Mouse (Mus musculus): ENCODE measurements around the gene Trim8. TPM values are rescaled to one million over a fixed set of nuclear protein-coding genes. Genes with fewer than 3 reads are reported as not detected.

The Trim8 gene
- total RNA-seq, 4 experiments from 2014 or later: 22.0 to 24.0 (median 22.7) TPM

- peak in 1 of 2 experiments; percentile 33 for DNase-seq (ENCODE audit: low spot score in 2 of 2)
Observed at GRCm38 (mm10) chr19:46504085-46504552, 2.6 kb downstream of the Trim8 start.

GRCm38 (mm10) chr19:46504822-46505417 is 3.4 kb downstream of the Trim8 start:
- no peak for DNase-seq (ENCODE audit: low spot score in 2 of 2)

GRCm38 (mm10) chr19:46505646-46506371 is 4.3 kb downstream of the Trim8 start:
- no peak for DNase-seq (ENCODE audit: low spot score in 2 of 2)

DNA sequence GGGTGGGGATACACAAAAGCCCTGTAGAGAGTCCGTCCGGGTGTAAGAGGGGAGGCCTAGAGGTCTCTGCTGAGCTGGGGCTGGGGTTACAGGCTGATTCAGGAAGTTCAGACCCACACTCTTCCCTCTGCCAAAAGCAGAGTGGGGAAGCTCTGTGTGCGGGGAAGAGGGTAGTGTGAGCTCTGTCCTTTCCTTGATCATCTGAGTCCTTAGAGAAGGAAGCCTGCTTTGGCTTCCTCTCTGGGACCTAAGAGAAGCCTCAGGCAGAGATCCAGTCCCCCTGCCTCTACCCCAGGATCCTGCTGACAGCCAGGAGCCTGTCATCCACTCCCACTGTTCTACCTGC is 4.8 kb downstream of the Trim8 start:
- no peak for DNase-seq (ENCODE audit: low spot score in 2 of 2)

- no peak for DNase-seq (ENCODE audit: low spot score in 2 of 2)
Observed at GRCm38 (mm10) chr19:46507181-46507581, 5.7 kb downstream of the Trim8 start.

DNA sequence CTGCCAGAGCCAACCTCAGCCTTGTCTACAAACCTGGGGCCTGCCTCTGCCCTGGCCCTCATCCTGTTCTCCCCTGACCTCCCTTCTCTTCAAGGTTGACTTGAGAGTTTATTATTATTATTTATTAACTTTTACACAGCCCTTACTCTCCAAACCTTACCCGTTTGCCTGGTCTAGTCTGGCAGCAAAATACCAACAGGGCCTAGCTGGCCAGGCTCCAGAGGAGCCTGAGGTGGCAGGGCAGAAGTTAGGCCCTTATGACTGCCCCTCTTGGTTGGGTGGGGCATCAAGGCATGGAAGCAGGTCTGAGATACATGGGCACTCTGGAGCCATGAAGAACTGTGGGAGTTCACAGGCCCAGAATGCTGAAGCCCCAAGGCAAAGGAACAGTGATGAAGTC is 6.3 kb downstream of the Trim8 start:
- no peak for DNase-seq (ENCODE audit: low spot score in 2 of 2)

DNA sequence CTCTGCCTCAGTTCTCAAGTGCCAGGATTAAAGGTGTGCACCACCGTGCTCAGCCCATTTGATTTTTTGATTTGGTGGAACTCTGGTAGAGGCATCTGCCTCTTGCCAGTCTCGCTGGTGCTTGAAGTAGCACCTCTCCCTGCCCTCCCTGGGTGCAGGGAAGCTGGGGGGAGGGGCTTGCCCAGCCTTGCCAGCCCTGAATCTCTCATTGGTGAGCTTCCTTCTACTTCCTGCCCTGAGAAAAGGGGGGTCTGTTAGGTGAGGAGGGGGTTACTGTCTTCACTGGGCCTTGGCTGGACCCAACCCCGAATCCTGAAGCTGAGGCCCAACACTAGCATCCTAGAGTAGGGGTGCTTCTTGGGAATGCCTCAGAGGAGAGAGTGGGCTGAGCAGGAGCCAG is 7.2 kb downstream of the Trim8 start:
- DNase-seq (ENCODE audit: low spot score in 2 of 2): no peak

DNA sequence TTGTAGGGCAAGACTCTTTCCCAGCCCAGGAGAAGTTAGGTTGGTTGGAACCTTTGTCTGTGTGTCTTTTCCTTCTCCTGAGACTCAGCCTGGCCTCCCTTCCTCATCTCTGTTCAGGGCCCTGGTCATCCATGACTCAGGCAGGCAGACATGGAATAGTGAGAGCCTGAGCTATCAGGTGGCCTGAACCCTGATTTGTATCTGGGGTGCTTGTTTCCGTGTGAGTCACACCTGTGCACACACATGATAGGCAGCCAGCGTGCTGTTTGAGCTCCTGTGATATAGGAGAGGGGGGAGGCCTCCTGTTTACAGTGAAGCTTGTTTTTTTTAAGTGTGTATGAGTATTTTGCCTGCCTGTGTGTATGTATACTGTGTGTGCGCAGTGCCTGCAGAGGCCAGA is 7.7 kb downstream of the Trim8 start:
- DNase-seq (ENCODE audit: low spot score in 2 of 2): no peak

DNA sequence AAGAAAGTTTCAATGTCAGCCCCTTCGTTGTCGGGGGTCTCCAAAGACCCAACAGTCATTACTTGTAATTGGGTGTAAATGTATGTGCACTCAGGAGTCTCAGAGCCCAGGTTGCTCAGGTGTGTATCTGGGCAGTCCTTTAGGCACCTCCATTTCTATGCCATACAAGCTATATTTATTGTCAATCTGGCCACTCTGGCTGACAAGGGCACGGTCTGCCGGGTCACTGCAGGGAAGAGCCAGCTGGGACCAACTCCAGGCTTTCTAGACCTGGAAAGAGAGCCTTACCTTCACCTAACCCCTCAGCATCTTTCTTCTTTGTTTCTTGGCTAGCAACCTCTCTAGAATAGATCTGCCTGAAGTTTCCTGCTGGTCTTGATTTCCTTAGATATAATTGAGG is 8.2 kb downstream of the Trim8 start:
- DNase-seq (ENCODE audit: low spot score in 2 of 2): no peak

GRCm38 (mm10) chr19:46510401-46510800 is 8.9 kb downstream of the Trim8 start:
- DNase-seq (ENCODE audit: low spot score in 2 of 2): no peak

DNA sequence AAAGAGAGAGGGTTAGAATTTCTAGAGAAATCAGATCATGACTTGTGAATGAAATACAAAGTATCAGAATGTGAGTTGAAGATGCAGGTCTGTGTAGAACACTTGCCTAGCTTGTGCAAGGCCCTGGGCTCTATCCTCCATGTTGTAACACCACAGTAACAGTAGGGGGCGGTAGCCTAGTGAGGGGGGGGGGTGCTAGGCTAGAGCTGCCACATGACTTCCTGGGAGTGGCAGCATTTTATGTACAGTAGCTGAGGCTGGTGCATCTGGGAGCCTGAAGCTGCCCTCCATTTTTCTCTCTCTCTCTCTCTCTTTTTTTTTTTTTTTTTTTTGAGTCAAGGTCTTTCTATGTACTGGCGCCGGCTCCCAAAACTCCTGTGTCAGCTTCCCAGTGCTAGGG is 9.3 kb downstream of the Trim8 start:
- DNase-seq (ENCODE audit: low spot score in 2 of 2): no peak

DNA sequence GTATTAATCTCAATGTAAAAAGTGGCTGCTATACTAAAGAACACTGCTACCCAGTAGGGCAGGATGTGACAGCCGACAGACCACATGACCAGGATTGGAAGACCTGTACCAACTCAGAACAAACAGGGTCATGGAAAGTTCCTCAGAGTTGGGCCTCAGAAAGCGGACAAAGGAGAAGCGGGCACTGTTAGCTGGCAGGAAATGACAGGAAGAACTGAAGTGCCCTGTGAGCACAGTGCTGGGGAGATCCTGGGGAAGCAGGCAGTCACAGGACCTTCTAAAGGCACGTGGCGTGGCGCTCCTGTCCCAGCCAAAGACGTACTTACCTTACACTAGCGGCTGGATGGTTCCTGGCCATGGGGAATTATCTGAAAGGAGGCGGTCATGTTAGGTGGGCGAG is 9.8 kb downstream of the Trim8 start:
- DNase-seq (ENCODE audit: low spot score in 2 of 2): no peak

DNA sequence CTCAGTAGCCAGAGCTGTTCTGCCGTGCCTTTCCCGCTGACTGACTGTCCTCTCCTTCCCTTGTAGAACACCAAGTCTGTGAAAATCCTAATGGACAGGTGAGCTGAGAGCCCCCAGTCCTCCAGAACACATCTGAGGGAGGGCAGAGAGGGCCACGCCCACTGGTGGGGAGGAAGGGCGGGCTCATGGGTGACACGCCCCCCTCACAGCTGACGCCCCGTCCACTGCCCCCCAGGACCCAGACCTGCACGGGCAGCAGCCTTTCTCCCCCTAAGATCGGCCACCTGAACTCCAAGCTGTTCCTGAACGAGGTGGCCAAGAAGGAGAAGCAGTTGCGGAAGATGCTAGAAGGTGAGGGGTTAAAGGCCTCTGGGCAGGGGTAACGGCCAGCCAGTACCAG is 12.9 kb downstream of the Trim8 start:
- no peak for DNase-seq (ENCODE audit: low spot score in 2 of 2)

DNA sequence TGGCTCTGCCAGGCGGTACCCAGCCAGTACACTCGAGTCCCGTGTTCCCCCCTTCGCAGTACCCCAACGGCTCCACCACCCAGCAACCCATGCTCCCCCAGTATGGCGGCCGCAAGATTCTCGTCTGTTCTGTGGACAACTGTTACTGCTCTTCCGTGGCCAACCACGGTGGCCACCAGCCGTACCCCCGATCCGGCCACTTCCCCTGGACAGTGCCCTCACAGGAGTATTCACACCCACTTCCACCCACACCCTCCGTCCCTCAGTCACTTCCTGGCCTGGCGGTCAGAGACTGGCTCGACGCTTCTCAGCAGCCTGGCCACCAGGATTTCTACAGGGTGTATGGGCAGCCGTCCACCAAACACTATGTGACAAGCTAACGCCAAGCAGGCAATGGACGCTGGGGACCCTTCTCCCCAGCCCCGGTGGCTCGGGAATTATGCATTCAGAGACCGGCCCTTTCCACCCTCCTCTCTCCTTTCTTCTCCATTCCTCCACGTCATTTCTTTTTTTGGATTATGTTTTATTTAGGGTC is 13.9 kb downstream of the Trim8 start:
- no peak for DNase-seq (ENCODE audit: low spot score in 2 of 2)

- no peak for DNase-seq (ENCODE audit: low spot score in 2 of 2)
Observed at GRCm38 (mm10) chr19:46516667-46517528, 15.4 kb downstream of the Trim8 start.

DNA sequence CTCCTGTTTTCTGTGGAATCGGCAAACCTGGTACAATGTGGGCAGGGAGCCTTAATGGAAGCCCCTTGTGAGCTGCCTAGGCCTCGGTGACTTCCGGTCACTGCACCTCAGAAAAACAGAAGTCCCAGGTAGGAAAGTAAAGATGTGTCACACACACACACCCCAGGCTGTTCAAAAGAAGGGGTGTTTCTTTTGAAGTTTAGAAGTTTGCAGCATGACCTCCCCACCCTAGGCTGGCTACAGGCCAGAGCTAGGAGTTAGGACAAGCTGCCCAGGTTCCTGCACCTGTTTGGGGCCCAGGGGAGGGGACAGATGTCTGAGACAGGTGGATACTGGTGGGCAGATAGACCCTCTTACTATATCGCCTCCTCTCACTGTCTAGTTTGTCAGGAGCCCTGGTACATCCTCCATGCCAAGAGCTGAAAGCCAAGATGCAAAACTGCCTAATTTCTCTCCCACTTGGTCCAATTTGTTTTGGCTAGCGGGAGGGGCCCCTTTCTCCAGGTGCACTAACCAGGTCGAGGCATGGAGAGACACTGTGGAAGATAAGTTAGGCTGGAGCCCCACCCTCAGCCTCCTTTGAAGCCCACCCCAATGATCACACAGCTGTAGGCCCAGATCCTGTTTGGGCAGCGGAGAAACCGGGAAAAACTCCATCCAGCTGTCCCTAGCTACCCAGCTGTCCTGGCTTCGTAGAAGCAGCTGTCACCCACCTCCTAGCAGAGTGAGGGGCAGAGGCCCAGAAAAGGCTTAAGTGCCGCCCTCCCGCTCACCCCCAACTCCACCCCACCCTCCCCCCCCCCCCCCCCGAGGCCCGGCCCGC is 16.2 kb downstream of the Trim8 start:
- no peak for DNase-seq (ENCODE audit: low spot score in 2 of 2)

DNA sequence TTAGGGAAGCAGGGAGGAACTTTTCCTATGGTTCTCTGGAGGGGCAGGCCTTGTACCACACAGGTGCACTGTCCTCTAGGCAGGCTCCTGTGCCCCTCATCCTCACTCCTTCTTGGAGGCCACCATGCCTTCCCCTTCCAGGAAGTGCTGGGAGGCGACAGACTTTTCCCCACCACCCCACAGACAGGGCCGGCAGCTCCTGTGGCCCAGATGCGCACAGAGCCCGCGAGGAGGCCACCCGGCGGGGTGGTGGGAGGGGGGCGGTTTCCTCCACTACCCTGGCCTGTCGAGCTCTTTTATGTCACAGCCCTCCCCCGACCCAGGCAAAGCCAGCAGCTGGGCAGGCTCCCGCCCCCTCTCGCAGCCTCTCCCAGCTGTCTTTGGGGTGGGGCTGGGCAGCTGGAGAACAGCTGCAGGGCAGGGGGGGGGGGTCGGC is 16.9 kb downstream of the Trim8 start:
- no peak for DNase-seq (ENCODE audit: low spot score in 2 of 2)

- no peak for DNase-seq (ENCODE audit: low spot score in 2 of 2)
Observed at GRCm38 (mm10) chr19:46518828-46519621, 17.5 kb downstream of the Trim8 start.

DNA sequence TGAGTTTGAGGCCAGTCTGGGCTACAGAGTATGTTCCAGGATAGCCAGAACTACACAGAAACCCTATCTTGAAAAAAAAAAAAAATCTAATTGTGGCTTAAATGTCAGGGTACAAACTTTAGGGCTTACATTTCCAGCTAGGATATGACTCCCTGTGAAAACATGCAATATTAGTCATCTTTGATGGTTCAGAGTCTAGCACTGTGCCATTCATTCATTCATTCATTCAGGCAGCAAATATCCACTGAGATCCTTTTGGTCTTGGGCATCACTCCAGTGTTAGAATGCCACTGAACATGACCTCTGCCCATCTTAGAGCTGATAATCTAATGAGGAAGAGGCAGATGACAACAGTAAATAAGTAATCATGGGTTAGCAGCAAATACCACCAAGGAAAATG is 20.2 kb downstream of the Trim8 start:
- DNase-seq (ENCODE audit: low spot score in 2 of 2): no peak

GRCm38 (mm10) chr19:46522433-46523044 is 21.0 kb downstream of the Trim8 start:
- no peak for DNase-seq (ENCODE audit: low spot score in 2 of 2)

Measured in gastrocnemius, adult 8-10 months (tissue).